ENCODE assay signal across 16 mouse cellular contexts in the genomic region with DNA sequence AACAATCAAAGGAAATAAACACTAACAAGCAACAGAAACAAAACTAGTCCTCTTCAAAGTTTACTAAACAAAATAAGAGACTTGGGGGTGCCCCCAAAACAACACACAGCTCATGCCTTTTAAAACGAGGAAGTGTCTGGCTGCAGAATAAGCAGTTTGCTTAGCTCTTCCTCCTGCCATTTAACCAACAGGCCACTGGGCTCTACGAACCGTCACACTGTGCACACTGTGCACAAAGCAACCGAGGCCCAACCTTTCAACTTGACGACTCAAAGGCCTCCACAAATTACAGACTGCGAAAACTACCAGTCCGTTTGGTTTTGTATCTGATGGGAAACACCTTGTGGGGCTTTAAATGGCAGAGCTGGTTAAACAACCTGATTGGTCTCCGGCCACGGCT. TPM values are rescaled to one million over a fixed set of nuclear protein-coding genes. Genes with fewer than 3 reads are reported as not detected.
DNase-seq lines count a peak whose midpoint lies in the region; ATAC-seq and TF ChIP-seq lines count a peak whose summit lies in the region.
"Had no signal": no experiment of that assay in that cellular context is flagged by ENCODE, and none has a peak within 500 bp of the region (broad histone marks: within the 10 kb centered on the region; RNA-seq: fewer than 3 reads in every experiment).

No protein-coding gene starts in this region.

- H3K27me3 ChIP-seq in midbrain, embryonic 10.5 days (ENCODE audit: low read depth, poor library complexity, severe bottlenecking): peaks cover 24% of the 10 kb centered on the region
- peaks cover 9% of the 10 kb centered on the region for H3K27me3 ChIP-seq in midbrain, embryonic 15.5 days (replicated peaks)
- no peaks in the 10 kb centered on the region for H3K27me3 ChIP-seq in liver, embryonic 15.5 days
- no peaks in the 10 kb centered on the region for H3K27me3 ChIP-seq in splenic B cell, adult 2 months (ENCODE audit: control insufficient read depth, insufficient read depth, low read length, poor library complexity, severe bottlenecking)

- no peak overlapping the region for H3K4me2 ChIP-seq in midbrain, embryonic 15.5 days
- peak overlapping the region; percentile 97 for H3K4me2 ChIP-seq in liver, embryonic 15.5 days

- intact Hi-C loops in left cerebral cortex, postnatal 36 days (cut with DNase I): loop anchor here (5.0 kb wide), 1 partner anchor 142 kb away; a partner anchor contains a TSS

- no peaks in the 10 kb centered on the region for H3K9me3 ChIP-seq in midbrain, embryonic 10.5 days (replicated peaks)
- no peaks in the 10 kb centered on the region for H3K9me3 ChIP-seq in midbrain, embryonic 15.5 days
- no peaks in the 10 kb centered on the region for H3K9me3 ChIP-seq in liver, embryonic 15.5 days (replicated peaks)

- no peak overlapping the region for H3K9ac ChIP-seq in midbrain, embryonic 15.5 days
- peak overlapping the region; percentile 97 for H3K9ac ChIP-seq in liver, embryonic 15.5 days

- no peak for TF ChIP-seq CTCF in bone marrow, adult 2 months (IDR thresholded peaks at IDR 0.05; ENCODE audit: control insufficient read depth, insufficient read depth, low read length)

- 0 out of 2 replicates have a peak overlapping the region, but pooled peaks have one; percentile 11 for H3K4me3 ChIP-seq in midbrain, embryonic 10.5 days
- H3K4me3 ChIP-seq in midbrain, embryonic 15.5 days: no peak overlapping the region
- peak overlapping the region; percentile 36 for H3K4me3 ChIP-seq in bone marrow, adult 2 months (replicated peaks; ENCODE audit: control insufficient read depth, low read depth, low read length)
- H3K4me3 ChIP-seq in liver, embryonic 15.5 days (replicated peaks): peak overlapping the region; percentile 89

- TF ChIP-seq POLR2A in bone marrow, adult 2 months (IDR thresholded peaks at IDR 0.05; ENCODE audit: borderline replicate concordance, control insufficient read depth, low read depth, low read length): no peak

- ATAC-seq in midbrain, embryonic 15.5 days (replicated peaks): no peak
- no peak for ATAC-seq in liver, embryonic 15.5 days (ENCODE audit: insufficient read depth)
- ATAC-seq in granulocyte monocyte progenitor cell, adult 5-6 weeks (replicated peaks; ENCODE audit: poor library complexity, severe bottlenecking): no peak

- peaks cover 39% of the 10 kb centered on the region for H3K4me1 ChIP-seq in midbrain, embryonic 10.5 days
- H3K4me1 ChIP-seq in midbrain, embryonic 15.5 days: peaks cover 17% of the 10 kb centered on the region
- H3K4me1 ChIP-seq in bone marrow, adult 2 months (ENCODE audit: control insufficient read depth, insufficient read depth, low read length): peaks cover 4% of the 10 kb centered on the region
- H3K4me1 ChIP-seq in liver, embryonic 15.5 days (replicated peaks): peaks cover 74% of the 10 kb centered on the region

- no peak overlapping the region for H3K27ac ChIP-seq in midbrain, embryonic 10.5 days (replicated peaks)
- no peak overlapping the region for H3K27ac ChIP-seq in midbrain, embryonic 15.5 days
- H3K27ac ChIP-seq in bone marrow, adult 2 months (ENCODE audit: control insufficient read depth, insufficient read depth, low read depth, low read length, poor library complexity): peak overlapping the region; percentile 32
- peak overlapping the region; percentile 98 for H3K27ac ChIP-seq in liver, embryonic 15.5 days (replicated peaks)

- no peak for DNase-seq in midbrain, embryonic 10.5 days (ENCODE audit: low spot score)
- peak; percentile 72 for DNase-seq in splenic B cell, adult 2 months (ENCODE audit: low read depth, low spot score)
- no peak for DNase-seq in left cerebral cortex, postnatal 36 days (ENCODE audit: low spot score in 2 of 2)
- no peak for DNase-seq in gastrocnemius, adult 8-10 months (ENCODE audit: low spot score in 2 of 2)
- DNase-seq: gastrocnemius, postnatal 14 days; heart, postnatal 4 days; kidney, adult 2 months; layer of hippocampus, adult 9-11 months; lung, adult 18-20 months; right cerebral cortex, postnatal 4 days had no signal

- 0 out of 2 replicates have a peak, but pooled peaks cover 3% of the 10 kb centered on the region for H3K36me3 ChIP-seq in midbrain, embryonic 10.5 days
- H3K36me3 ChIP-seq in midbrain, embryonic 15.5 days (replicated peaks): no peaks in the 10 kb centered on the region
- peaks cover 42% of the 10 kb centered on the region for H3K36me3 ChIP-seq in liver, embryonic 15.5 days (replicated peaks)
- no peaks in the 10 kb centered on the region; the same call in 1 of the 2 replicates for H3K36me3 ChIP-seq in splenic B cell, adult 2 months (ENCODE audit: control insufficient read depth, insufficient read depth, low read length, poor library complexity, severe bottlenecking)

- WGBS in midbrain, embryonic 10.5 days: 68% methylated on average over 9 of the region's 9 CpGs
- 69% methylated on average over 9 of the region's 9 CpGs for WGBS in midbrain, embryonic 15.5 days
- WGBS in bone marrow, adult 2 months: 24% methylated on average over 9 of the region's 9 CpGs
- WGBS in liver, embryonic 15.5 days (ENCODE audit: insufficient replicate concordance): 21% methylated on average over 9 of the region's 9 CpGs

RNA-seq across cellular contexts. Expression of a gene that starts 3.0 kb away (rescaled TPM):
- polyA plus RNA-seq in midbrain, embryonic 10.5 days (2016; fragmentation: Nextera tagmentation; extraction: Ambion mirVana): 1.9 and 2.2 TPM in 2 replicates
- polyA plus RNA-seq in midbrain, embryonic 15.5 days (2015; fragmentation: Nextera tagmentation; extraction: Ambion mirVana): 3.7 and 5.0 TPM in 2 replicates
- polyA plus RNA-seq in bone marrow, adult 2 months (2011; ENCODE audit: insufficient read depth, insufficient read length, low replicate concordance, missing spikeins): 1.5 and 3.7 TPM in 2 replicates
- 3.4 and 3.7 TPM in 2 replicates for polyA plus RNA-seq in liver, embryonic 15.5 days (2015; fragmentation: Nextera tagmentation; extraction: Ambion mirVana)
- 10 to 100 TPM; 11.6 to 14.2 TPM for total RNA-seq in left cerebral cortex, postnatal 36 days (2021)
- 1 to 10 TPM; 1.1 to 1.8 (median 1.2) TPM for total RNA-seq in gastrocnemius, adult 8-10 months (2022)
- 1.4 and 2.1 TPM in 2 replicates for total RNA-seq in granulocyte monocyte progenitor cell, adult 5-6 weeks (2014; fragmentation: Nextera tagmentation)
- total RNA-seq in granulocyte monocyte progenitor cell, adult 5-6 weeks (2017): 1.5 and 1.6 TPM in 2 replicates

RNA-seq across cellular contexts. Expression of a gene that starts 3.2 kb away (rescaled TPM):
- polyA plus RNA-seq in midbrain, embryonic 10.5 days (2016; fragmentation: Nextera tagmentation; extraction: Ambion mirVana): 5.0 and 5.5 TPM in 2 replicates
- polyA plus RNA-seq in midbrain, embryonic 15.5 days (2015; fragmentation: Nextera tagmentation; extraction: Ambion mirVana): 4.1 and 4.3 TPM in 2 replicates
- 31.3 and 50.4 TPM in 2 replicates for polyA plus RNA-seq in bone marrow, adult 2 months (2011; ENCODE audit: insufficient read depth, insufficient read length, low replicate concordance, missing spikeins)
- 38.9 and 39.1 TPM in 2 replicates for polyA plus RNA-seq in liver, embryonic 15.5 days (2015; fragmentation: Nextera tagmentation; extraction: Ambion mirVana)
- total RNA-seq in left cerebral cortex, postnatal 36 days (2021): 10 to 100 TPM; 10.2 to 12.6 TPM
- total RNA-seq in gastrocnemius, adult 8-10 months (2022): 1 to 10 TPM; 2.9 to 5.7 (median 4.0) TPM
- total RNA-seq in granulocyte monocyte progenitor cell, adult 5-6 weeks (2014; fragmentation: Nextera tagmentation): 41.4 and 42.6 TPM in 2 replicates
- total RNA-seq in granulocyte monocyte progenitor cell, adult 5-6 weeks (2017): 14.9 and 16.6 TPM in 2 replicates

RNA-seq across cellular contexts. Expression of a gene that starts 44.4 kb away (rescaled TPM):
- 45.2 and 46.0 TPM in 2 replicates for polyA plus RNA-seq in midbrain, embryonic 10.5 days (2016; fragmentation: Nextera tagmentation; extraction: Ambion mirVana)
- 55.3 and 56.7 TPM in 2 replicates for polyA plus RNA-seq in midbrain, embryonic 15.5 days (2015; fragmentation: Nextera tagmentation; extraction: Ambion mirVana)
- polyA plus RNA-seq in bone marrow, adult 2 months (2011; ENCODE audit: insufficient read depth, insufficient read length, low replicate concordance, missing spikeins): 13.3 and 19.3 TPM in 2 replicates
- polyA plus RNA-seq in liver, embryonic 15.5 days (2015; fragmentation: Nextera tagmentation; extraction: Ambion mirVana): 10.8 and 11.1 TPM in 2 replicates
- 10 to 100 TPM; 42.2 to 49.9 TPM for total RNA-seq in left cerebral cortex, postnatal 36 days (2021)
- total RNA-seq in gastrocnemius, adult 8-10 months (2022): 10 to 100 TPM; 64.3 to 84.3 (median 72.6) TPM
- 38.0 and 41.1 TPM in 2 replicates for total RNA-seq in granulocyte monocyte progenitor cell, adult 5-6 weeks (2014; fragmentation: Nextera tagmentation)
- 37.5 and 49.5 TPM in 2 replicates for total RNA-seq in granulocyte monocyte progenitor cell, adult 5-6 weeks (2017)

RNA-seq across cellular contexts. Expression of a gene that starts 56.5 kb away (rescaled TPM):
- polyA plus RNA-seq in midbrain, embryonic 10.5 days (2016; fragmentation: Nextera tagmentation; extraction: Ambion mirVana): not detected in 2 replicates
- not detected in 2 replicates for polyA plus RNA-seq in midbrain, embryonic 15.5 days (2015; fragmentation: Nextera tagmentation; extraction: Ambion mirVana)
- polyA plus RNA-seq in bone marrow, adult 2 months (2011; ENCODE audit: insufficient read depth, insufficient read length, low replicate concordance, missing spikeins): not detected in 2 replicates
- polyA plus RNA-seq in liver, embryonic 15.5 days (2015; fragmentation: Nextera tagmentation; extraction: Ambion mirVana): not detected in 2 replicates
- total RNA-seq in left cerebral cortex, postnatal 36 days (2021): not detected
- not detected for total RNA-seq in gastrocnemius, adult 8-10 months (2022)
- total RNA-seq in granulocyte monocyte progenitor cell, adult 5-6 weeks (2014; fragmentation: Nextera tagmentation): not detected in 2 replicates
- not detected in 2 replicates for total RNA-seq in granulocyte monocyte progenitor cell, adult 5-6 weeks (2017)
- total RNA-seq: common myeloid progenitor, adult 5-6 weeks; gastrocnemius, postnatal 14 days; heart, postnatal 4 days; midbrain, postnatal 0 days had no signal
- polyA plus RNA-seq: kidney, adult 2 months; midbrain, postnatal 0 days had no signal

Comparison
In these comparisons a context has a peak if more than half of its experiments do, and no peak if none do; other contexts are left out.
1. H3K27ac ChIP-seq: peak in bone marrow, adult 2 months (single experiment) and liver, embryonic 15.5 days (single experiment); none in midbrain, embryonic 10.5 days (single experiment) and midbrain, embryonic 15.5 days (single experiment).